Mouse (Mus musculus): ENCODE data around the gene Tmem44.

DNA sequence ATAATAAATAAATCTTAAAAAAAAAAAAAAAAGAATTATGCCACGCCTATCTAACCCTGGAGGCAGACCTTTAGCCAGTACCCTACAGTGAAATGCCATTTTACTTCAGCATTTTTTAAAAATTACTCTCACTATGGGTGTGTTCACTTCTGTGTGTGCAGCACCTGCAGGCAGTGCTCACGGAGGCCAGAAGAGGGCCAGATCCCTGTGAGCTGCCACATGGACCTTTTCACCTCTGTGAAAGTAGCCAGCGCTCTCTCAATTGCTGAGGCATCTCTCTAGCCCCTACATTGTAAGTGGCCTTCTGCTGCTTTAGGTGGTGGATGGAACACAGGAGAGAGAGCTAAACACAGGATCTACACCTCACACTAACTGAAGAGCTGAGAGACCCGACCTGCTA lies 19.5 kb upstream of the Tmem44 start:
- TF ChIP-seq POLR2A (IDR thresholded peaks at IDR 0.05; ENCODE audit: extremely low read depth, insufficient read depth, low read length) (no peak), CTCF (IDR thresholded peaks at IDR 0.05; ENCODE audit: low read depth, low read length) (no peak)

All from liver, adult 2 months (tissue).